Mouse (Mus musculus): ENCODE measurements at regions not wholly inside any gene's neighbourhood (a gene's known extent, or its start where the extent isn't known, plus 50 kb on each side); places are given as distances from the start of the nearest gene placed in this dataset.
"Not testable (repeated sequence)": the region's sequence is repeated elsewhere in the genome, so short reads cannot be mapped to it uniquely, and the experiment has no call there.

DNA sequence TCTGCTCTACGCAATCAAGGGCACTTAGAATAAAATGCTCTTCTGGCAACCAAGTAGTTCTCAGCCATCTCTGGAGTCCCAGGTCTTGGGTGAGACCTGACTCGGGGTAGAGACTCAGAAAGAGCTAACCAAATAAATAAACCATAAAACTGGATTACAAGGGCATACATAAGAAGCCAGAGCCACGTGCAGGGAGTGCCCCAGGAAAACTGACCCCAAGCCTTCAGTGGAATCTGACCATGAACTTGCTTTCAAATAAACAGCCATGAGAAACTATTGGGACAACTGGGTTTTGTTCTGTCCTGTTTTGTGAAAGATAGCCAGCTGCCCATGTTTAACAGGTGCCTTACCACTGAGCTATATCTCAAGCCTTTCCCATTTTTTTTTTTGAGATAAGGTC, 170.3 kb downstream of the Tomm20 start:
- H3K4me2 ChIP-seq (replicated peaks) = no peak overlapping the region
- H3K4me1 ChIP-seq (replicated peaks) = no peaks in the 10 kb centered on the region
- H3K27ac ChIP-seq = no peak overlapping the region
- no peaks in the 10 kb centered on the region for H3K27me3 ChIP-seq
- no peaks in the 10 kb centered on the region for H3K36me3 ChIP-seq
- no peak overlapping the region for H3K4me3 ChIP-seq (replicated peaks)
- 69% methylated on average over 3 of the region's 3 CpGs for WGBS
- no peak for ATAC-seq
- no peak overlapping the region for H3K9ac ChIP-seq (replicated peaks)
- no peaks in the 10 kb centered on the region for H3K9me3 ChIP-seq

DNA sequence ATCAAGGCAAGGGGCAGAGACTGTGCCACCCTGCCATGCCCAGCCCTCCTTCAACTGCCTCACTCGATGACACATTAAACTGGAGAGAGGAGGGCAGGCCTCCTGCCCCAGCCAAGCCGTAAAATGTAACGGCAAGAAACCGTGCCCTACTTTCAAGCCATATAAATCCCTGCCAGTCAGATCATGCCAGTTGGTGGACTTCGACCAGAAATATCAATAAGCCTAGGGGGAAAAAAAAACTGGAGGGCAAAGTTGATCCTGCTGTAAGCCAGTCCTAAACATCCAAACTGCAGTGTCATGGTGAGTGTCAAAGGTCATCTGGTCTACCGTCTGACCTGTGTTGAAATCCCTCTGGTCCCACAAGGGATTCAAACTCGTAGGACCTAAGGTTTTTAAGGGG, 170.8 kb downstream of the Tomm20 start:
- ATAC-seq = no peak
- Histone ChIP-seq H3K27ac (no peak overlapping the region), H3K4me3 (replicated peaks) (no peak overlapping the region)

GRCm38 (mm10) chr8:126772748-126773147, 172.9 kb downstream of the Tomm20 start:
- Histone ChIP-seq H3K9ac (replicated peaks) (no peak overlapping the region), H3K27ac (no peak overlapping the region), H3K27me3 (no peaks in the 10 kb centered on the region), H3K9me3 (no peaks in the 10 kb centered on the region), H3K36me3 (no peaks in the 10 kb centered on the region), H3K4me1 (replicated peaks) (no peaks in the 10 kb centered on the region), H3K4me3 (replicated peaks) (no peak overlapping the region), H3K4me2 (replicated peaks) (no peak overlapping the region)
- no peak for ATAC-seq
- 81% methylated on average over 11 of the region's 11 CpGs for WGBS

More for the DNA sequence above, 170.8 kb downstream of the Tomm20 start:
- Histone ChIP-seq H3K36me3 (no peaks in the 10 kb centered on the region), H3K9ac (replicated peaks) (no peak overlapping the region), H3K9me3 (no peaks in the 10 kb centered on the region), H3K27me3 (no peaks in the 10 kb centered on the region), H3K4me1 (replicated peaks) (no peaks in the 10 kb centered on the region), H3K4me2 (replicated peaks) (no peak overlapping the region)
- WGBS = 87% methylated on average over 7 of the region's 7 CpGs

DNA sequence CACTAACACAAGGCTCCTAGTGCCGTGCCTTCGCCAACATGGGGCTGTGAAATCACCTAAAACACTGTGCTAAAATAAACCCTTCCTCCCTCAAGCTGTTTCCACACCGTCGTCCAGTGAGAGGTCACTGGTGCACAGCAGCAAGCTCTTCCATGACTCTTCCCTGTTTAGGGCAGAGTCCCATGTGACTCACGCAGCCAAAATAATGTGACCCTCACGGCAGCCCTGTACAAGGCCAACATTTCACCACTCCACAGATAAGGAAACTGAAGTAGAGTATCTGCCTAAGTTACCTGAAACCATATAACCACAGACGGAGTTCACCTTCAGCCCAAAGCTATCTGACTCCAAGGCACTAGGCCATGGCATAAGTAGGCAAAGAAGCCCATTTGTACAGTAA, 173.4 kb downstream of the Tomm20 start:
- Histone ChIP-seq H3K36me3 (no peaks in the 10 kb centered on the region), H3K9me3 (no peaks in the 10 kb centered on the region), H3K9ac (replicated peaks) (no peak overlapping the region), H3K4me1 (replicated peaks) (no peaks in the 10 kb centered on the region), H3K4me2 (replicated peaks) (no peak overlapping the region), H3K4me3 (replicated peaks) (no peak overlapping the region), H3K27ac (no peak overlapping the region), H3K27me3 (no peaks in the 10 kb centered on the region)
- 92% methylated on average over 7 of the region's 7 CpGs for WGBS
- ATAC-seq = no peak

DNA sequence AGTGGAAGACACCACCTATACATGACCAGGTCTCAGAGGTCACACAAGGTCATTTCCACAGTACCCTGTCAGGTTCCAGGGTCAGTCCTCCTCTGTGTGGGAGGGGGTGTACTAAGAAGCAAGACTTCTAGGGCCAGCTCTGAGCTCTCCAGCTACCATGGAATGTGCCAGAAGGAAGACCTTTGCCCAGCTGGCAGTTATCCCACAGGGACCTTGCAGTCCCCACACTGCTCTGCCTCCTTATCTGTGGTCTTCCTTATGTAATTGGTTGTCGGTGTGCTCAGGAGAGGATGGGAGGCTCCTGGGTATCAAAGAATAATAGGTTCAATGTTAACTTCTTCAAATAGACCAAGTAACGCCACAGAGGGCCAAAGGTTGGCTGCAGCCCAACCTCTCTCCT, 175.3 kb downstream of the Tomm20 start:
- H3K9ac ChIP-seq (replicated peaks); H3K27ac ChIP-seq; H3K36me3 ChIP-seq; H3K4me3 ChIP-seq (replicated peaks); ATAC-seq; H3K9me3 ChIP-seq; H3K4me2 ChIP-seq (replicated peaks); H3K27me3 ChIP-seq; H3K4me1 ChIP-seq (replicated peaks): not testable (repeated sequence)
- 89% methylated on average over 2 of the region's 2 CpGs for WGBS

- no peak for ATAC-seq
- H3K9me3 ChIP-seq = no peaks in the 10 kb centered on the region
Measured at GRCm38 (mm10) chr8:126768142-126768541, 174.4 kb upstream of the Irf2bp2 start.

DNA sequence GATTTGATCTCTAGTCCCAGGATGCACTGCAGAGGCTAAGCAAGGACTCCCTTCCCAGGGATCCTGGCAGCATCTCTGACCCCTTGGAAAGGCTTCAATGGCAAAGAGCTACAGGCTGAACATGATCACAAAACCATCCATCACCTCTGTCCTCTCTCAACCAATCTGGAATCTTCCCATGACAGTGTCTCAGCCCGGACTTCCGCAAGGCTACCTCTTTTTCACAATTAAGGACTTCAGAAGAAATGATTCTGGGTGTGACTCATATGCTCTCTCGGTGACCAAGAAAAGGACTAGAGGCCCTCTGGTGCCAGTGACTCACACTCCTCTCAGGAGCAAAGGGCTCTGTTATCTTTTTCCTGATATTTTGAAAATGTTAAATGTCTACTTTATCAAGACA, 173.6 kb upstream of the Irf2bp2 start:
- Histone ChIP-seq H3K4me3 (replicated peaks) (no peak overlapping the region), H3K9me3 (no peaks in the 10 kb centered on the region), H3K9ac (replicated peaks) (no peak overlapping the region), H3K4me2 (replicated peaks) (no peak overlapping the region), H3K4me1 (replicated peaks) (no peaks in the 10 kb centered on the region), H3K36me3 (no peaks in the 10 kb centered on the region), H3K27ac (no peak overlapping the region), H3K27me3 (no peaks in the 10 kb centered on the region)
- ATAC-seq = no peak
- WGBS = 100% methylated on average over 3 of the region's 3 CpGs

More at GRCm38 (mm10) chr8:126768142-126768541, 174.4 kb upstream of the Irf2bp2 start:
- H3K27me3 ChIP-seq = no peaks in the 10 kb centered on the region
- no peak overlapping the region for H3K4me3 ChIP-seq (replicated peaks)
- no peak overlapping the region for H3K27ac ChIP-seq
- WGBS = 91% methylated on average over 5 of the region's 5 CpGs
- H3K4me2 ChIP-seq (replicated peaks) = no peak overlapping the region
- H3K4me1 ChIP-seq (replicated peaks) = no peaks in the 10 kb centered on the region
- H3K9ac ChIP-seq (replicated peaks) = no peak overlapping the region
- no peaks in the 10 kb centered on the region for H3K36me3 ChIP-seq

- no peak overlapping the region for H3K27ac ChIP-seq
- H3K9ac ChIP-seq (replicated peaks) = no peak overlapping the region
- no peaks in the 10 kb centered on the region for H3K4me1 ChIP-seq (replicated peaks)
- H3K27me3 ChIP-seq = no peaks in the 10 kb centered on the region
- no peak overlapping the region for H3K4me3 ChIP-seq (replicated peaks)
- ATAC-seq = no peak
- 88% methylated on average over 6 of the region's 6 CpGs for WGBS
- H3K36me3 ChIP-seq = no peaks in the 10 kb centered on the region
- no peak overlapping the region for H3K4me2 ChIP-seq (replicated peaks)
- H3K9me3 ChIP-seq = no peaks in the 10 kb centered on the region
Measured at GRCm38 (mm10) chr8:126765693-126766238, 172.0 kb upstream of the Irf2bp2 start.

DNA sequence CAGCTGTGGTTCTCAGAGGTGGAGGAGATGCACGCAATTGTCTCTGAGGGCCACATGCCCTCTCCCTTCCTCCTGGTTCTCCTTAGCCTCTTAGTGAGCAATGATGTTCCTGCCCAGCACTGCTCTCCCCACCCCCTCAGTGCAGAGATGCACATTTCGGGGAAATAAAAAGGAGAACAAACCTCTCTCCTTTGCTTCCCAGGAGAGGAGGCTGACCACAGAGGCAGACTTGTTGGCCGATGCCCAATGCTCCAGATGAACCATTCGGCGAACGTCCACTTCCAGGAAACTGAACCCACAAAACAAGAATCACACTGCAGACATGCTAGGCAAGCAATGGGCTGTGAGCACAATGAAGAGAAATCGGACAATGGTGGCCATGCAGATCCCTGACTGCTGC, 169.8 kb upstream of the Irf2bp2 start:
- no peak for ATAC-seq
- no peaks in the 10 kb centered on the region for H3K27me3 ChIP-seq
- H3K9me3 ChIP-seq = no peaks in the 10 kb centered on the region
- no peak overlapping the region for H3K27ac ChIP-seq
- WGBS = 94% methylated on average over 7 of the region's 7 CpGs
- no peaks in the 10 kb centered on the region for H3K36me3 ChIP-seq
- no peak overlapping the region for H3K9ac ChIP-seq (replicated peaks)
- no peak overlapping the region for H3K4me3 ChIP-seq (replicated peaks)
- H3K4me2 ChIP-seq (replicated peaks) = no peak overlapping the region
- H3K4me1 ChIP-seq (replicated peaks) = no peaks in the 10 kb centered on the region

DNA sequence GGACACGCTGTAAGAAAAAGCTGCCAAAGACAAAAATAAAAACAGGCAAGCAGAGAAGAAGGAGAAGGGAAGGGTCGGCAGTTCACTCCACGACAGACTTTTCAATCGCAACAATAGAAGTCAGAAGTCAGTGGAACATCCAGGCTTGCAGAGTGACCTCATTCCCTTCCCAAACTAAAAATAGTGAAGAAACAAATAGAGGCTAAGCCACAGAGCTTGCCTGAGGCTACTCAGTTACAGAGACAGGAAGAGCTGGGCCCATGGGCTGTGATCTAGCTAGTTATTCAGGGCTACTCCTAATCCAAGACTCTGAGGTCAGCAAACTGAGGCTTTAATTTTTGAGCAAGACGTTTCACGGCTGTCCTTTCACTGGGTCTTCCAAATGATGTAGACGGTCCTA, 165.9 kb upstream of the Irf2bp2 start:
- Histone ChIP-seq H3K9me3 (no peaks in the 10 kb centered on the region), H3K36me3 (no peaks in the 10 kb centered on the region), H3K4me1 (replicated peaks) (no peaks in the 10 kb centered on the region), H3K27me3 (no peaks in the 10 kb centered on the region), H3K27ac (no peak overlapping the region), H3K4me2 (replicated peaks) (no peak overlapping the region), H3K4me3 (replicated peaks) (no peak overlapping the region), H3K9ac (replicated peaks) (no peak overlapping the region)
- no peak for ATAC-seq
- WGBS = 75% methylated on average over 7 of the region's 7 CpGs

GRCm38 (mm10) chr8:126758951-126759350, 165.2 kb upstream of the Irf2bp2 start:
- Histone ChIP-seq H3K9me3 (no peaks in the 10 kb centered on the region), H3K4me2 (replicated peaks) (no peak overlapping the region), H3K27me3 (no peaks in the 10 kb centered on the region), H3K36me3 (no peaks in the 10 kb centered on the region), H3K4me3 (replicated peaks) (no peak overlapping the region), H3K4me1 (replicated peaks) (peaks cover 7% of the 10 kb centered on the region), H3K9ac (replicated peaks) (no peak overlapping the region), H3K27ac (no peak overlapping the region)
- no peak for ATAC-seq
- 87% methylated on average over 4 of the region's 4 CpGs for WGBS

GRCm38 (mm10) chr8:126757951-126758757, 164.4 kb upstream of the Irf2bp2 start:
- WGBS = 85% methylated on average over 12 of the region's 12 CpGs
- Histone ChIP-seq H3K4me3 (replicated peaks) (no peak overlapping the region), H3K9me3 (no peaks in the 10 kb centered on the region), H3K27me3 (no peaks in the 10 kb centered on the region), H3K4me1 (replicated peaks) (peaks cover 15% of the 10 kb centered on the region), H3K4me2 (replicated peaks) (no peak overlapping the region), H3K36me3 (no peaks in the 10 kb centered on the region), H3K27ac (no peak overlapping the region), H3K9ac (replicated peaks) (no peak overlapping the region)
- no peak for ATAC-seq

All from midbrain, embryonic 13.5 days (tissue).